Mouse (Mus musculus): Measurements from ENCODE around the gene Tm4sf20. TPM values are rescaled to one million over a fixed set of nuclear protein-coding genes. Genes with fewer than 3 reads are reported as not detected.

The Tm4sf20 gene
- polyA plus RNA-seq, 1 experiment from 2014 or later: 1.7 TPM

DNA sequence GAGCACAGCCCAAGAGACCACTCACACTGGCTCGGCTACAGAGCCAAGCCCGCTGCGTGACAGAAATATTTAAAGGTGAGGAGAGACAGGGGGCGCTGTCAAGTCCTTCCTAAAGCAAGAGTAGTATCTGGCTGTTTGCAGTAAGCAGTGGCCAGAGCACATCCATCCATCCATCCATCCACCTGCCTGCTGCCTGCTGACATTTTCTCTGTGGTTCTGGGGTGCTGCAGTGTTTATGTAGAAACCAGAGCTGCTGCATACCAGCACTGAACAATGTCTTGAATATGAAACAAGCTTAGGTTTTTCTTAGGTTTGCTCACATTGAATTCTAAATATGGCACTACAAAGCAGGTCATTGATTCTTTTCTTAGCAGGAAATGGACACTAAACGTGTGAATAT is 4.9 kb upstream of the Tm4sf20 start:
- H3K4me3 ChIP-seq (replicated peaks): no peak overlapping the region
- H3K9me3 ChIP-seq (replicated peaks): no peaks in the 10 kb centered on the region
- H3K27me3 ChIP-seq: no peaks in the 10 kb centered on the region
- ATAC-seq (replicated peaks; ENCODE audit: low FRiP score): no peak
- no peaks in the 10 kb centered on the region for H3K4me1 ChIP-seq
- WGBS: 73% methylated on average over 5 of the region's 5 CpGs
- H3K9ac ChIP-seq: no peak overlapping the region
- no peak overlapping the region for H3K4me2 ChIP-seq
- no peaks in the 10 kb centered on the region for H3K36me3 ChIP-seq
- H3K27ac ChIP-seq: no peak overlapping the region

DNA sequence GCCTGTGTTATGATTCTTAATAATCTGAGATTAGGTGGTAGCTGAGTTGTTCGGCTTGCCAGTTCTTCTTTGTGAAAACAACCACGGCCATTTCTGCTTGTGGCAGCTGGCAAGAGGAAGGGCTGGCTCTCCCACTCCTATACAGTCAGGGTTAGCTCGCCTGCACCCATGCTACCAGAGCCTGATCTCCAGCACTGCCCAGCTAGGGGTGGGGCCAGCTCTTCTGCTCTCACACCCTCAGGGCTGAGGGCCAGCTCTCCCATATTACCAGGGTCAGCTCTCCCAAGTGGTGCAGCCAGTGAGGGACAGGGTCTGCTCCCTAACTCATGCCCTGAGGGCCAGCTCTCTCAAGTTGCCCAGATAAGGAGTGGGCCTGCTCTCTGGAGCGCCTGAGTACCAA is 4.2 kb upstream of the Tm4sf20 start:
- H3K9me3 ChIP-seq (replicated peaks): no peaks in the 10 kb centered on the region
- no peak overlapping the region for H3K9ac ChIP-seq
- no peak overlapping the region for H3K4me2 ChIP-seq
- H3K27me3 ChIP-seq: no peaks in the 10 kb centered on the region
- H3K4me1 ChIP-seq: no peaks in the 10 kb centered on the region
- 75% methylated on average over 4 of the region's 4 CpGs for WGBS
- no peaks in the 10 kb centered on the region for H3K36me3 ChIP-seq
- no peak overlapping the region for H3K4me3 ChIP-seq (replicated peaks)
- no peak overlapping the region for H3K27ac ChIP-seq
- ATAC-seq (replicated peaks; ENCODE audit: low FRiP score): 0 out of 2 replicates have a peak, but pooled peaks have one; percentile 15

DNA sequence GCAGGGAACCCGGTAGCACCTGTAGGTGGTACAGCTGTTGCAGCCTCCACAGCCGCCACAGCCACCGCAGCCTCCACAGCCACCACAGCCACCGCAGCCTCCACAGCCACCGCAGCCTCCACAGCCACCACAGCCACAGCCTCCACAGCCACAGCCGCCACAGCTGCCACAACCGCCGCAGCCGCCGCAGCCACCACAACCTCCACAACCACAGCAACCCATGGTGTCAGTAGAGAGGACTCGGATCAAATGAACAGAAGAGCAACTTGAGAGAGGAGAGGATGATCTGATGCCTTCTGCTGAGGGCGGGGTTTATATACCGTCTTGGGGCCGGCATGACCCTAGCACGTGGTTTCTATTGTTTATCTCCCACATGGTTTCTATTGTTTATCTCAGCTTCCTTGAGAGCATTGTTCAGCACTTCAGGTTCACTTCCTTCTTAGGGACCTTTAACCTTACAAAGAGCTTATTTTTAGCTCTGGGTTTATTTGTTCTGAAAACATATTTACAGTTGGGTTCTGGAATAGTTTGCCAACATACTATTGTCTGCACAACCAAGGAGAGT is 2.8 kb upstream of the Tm4sf20 start, which contains the start of gene Gm47791:
Gene Gm47791, minus strand, starts transcription at position 222 of the 565 bp plus-strand sequence.
- H3K4me1 ChIP-seq: no peaks in the 10 kb centered on the region
- H3K4me3 ChIP-seq (replicated peaks): no peak within 1 kb of the TSS
- 92% methylated on average over 15 of the region's 15 CpGs for WGBS
- H3K27me3 ChIP-seq: no peaks in the 10 kb centered on the region
- no peak for ATAC-seq (replicated peaks; ENCODE audit: low FRiP score)
- no peak within 1 kb of the TSS for H3K9ac ChIP-seq
- H3K9me3 ChIP-seq (replicated peaks): no peaks in the 10 kb centered on the region
- H3K36me3 ChIP-seq: no peaks in the 10 kb centered on the region
- no peak within 1 kb of the TSS for H3K27ac ChIP-seq
- H3K4me2 ChIP-seq: no peak within 1 kb of the TSS

DNA sequence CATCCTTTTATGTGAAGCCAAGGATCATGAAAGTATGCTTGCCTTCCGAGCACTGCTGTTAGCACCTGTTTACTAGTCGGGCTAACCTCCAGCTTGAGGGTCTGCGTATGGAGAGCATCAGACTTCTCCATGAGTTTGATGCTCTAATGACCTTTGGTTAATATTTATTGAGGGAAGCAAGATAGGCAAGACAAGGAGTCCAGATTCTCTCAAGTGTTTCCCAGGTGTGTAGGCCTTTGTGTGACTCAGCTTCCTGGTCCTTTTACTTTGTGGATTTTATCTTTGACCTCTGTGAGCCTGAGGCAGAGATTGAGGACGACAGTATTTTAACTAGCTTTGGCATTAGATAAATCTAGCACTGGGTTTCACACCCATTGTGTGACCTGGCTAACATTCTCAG is 1.6 kb downstream of the Tm4sf20 start:
- H3K4me2 ChIP-seq: no peak overlapping the region
- H3K4me1 ChIP-seq: no peaks in the 10 kb centered on the region
- peak overlapping the region; percentile 71 for H3K27ac ChIP-seq
- no peak for ATAC-seq (replicated peaks; ENCODE audit: low FRiP score)
- WGBS: 48% methylated on average over 4 of the region's 4 CpGs
- no peaks in the 10 kb centered on the region for H3K27me3 ChIP-seq
- no peak overlapping the region for H3K4me3 ChIP-seq (replicated peaks)
- H3K36me3 ChIP-seq: peaks cover 11% of the 10 kb centered on the region
- no peak overlapping the region for H3K9ac ChIP-seq
- H3K9me3 ChIP-seq (replicated peaks): no peaks in the 10 kb centered on the region

DNA sequence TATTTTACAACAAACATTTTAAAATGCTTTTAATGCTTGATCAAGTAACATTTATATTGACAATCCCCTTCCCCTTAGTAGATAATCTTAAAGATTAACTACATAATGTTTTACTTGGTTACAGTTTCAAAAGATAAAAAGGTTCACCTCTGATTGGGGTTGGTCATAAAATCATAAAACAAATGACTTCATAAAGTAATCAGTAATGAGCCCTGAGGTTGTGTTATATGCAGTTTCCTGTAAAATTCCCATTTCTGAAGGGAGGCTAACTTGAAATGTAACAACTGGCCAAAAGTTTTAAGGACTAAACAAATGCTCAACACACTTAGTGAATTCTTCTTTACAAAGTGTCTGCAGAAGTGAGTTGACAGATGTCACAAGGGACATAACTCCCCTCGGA is 2.0 kb downstream of the Tm4sf20 start:
- no peaks in the 10 kb centered on the region for H3K9me3 ChIP-seq (replicated peaks)
- no peaks in the 10 kb centered on the region for H3K27me3 ChIP-seq
- peak overlapping the region; percentile 71 for H3K27ac ChIP-seq
- 43% methylated on average over 1 of the region's 1 CpGs for WGBS
- peaks cover 13% of the 10 kb centered on the region for H3K36me3 ChIP-seq
- no peak for ATAC-seq (replicated peaks; ENCODE audit: low FRiP score)
- H3K4me1 ChIP-seq: no peaks in the 10 kb centered on the region
- no peak overlapping the region for H3K4me2 ChIP-seq
- H3K9ac ChIP-seq: no peak overlapping the region
- no peak overlapping the region for H3K4me3 ChIP-seq (replicated peaks)

DNA sequence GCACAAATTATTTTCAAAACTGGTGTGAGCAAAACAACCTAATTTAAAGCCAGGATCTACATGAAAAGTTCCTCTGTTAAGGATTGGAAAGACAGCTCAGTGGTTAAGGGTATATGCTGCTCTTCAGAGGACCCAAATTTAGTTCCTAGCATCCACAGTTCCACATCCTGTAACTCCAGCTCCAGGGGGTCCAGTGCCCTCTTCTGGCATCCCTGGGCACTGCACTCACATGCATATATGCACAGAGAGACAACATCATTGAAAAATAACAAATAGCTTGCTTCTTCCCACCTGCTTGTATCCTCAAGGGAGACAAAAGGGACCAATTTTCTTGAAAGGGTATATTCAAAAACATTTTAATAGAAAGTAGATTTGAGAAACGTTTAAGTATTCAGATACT is 6.0 kb downstream of the Tm4sf20 start:
- peaks cover 29% of the 10 kb centered on the region for H3K36me3 ChIP-seq
- no peaks in the 10 kb centered on the region for H3K27me3 ChIP-seq
- ATAC-seq (replicated peaks; ENCODE audit: low FRiP score): no peak
- no peaks in the 10 kb centered on the region for H3K4me1 ChIP-seq
- no peak overlapping the region for H3K27ac ChIP-seq
- no peak overlapping the region for H3K4me2 ChIP-seq
- WGBS: 81% methylated on average over 1 of the region's 1 CpGs
- H3K9ac ChIP-seq: no peak overlapping the region
- no peaks in the 10 kb centered on the region for H3K9me3 ChIP-seq (replicated peaks)
- H3K4me3 ChIP-seq (replicated peaks): no peak overlapping the region

DNA sequence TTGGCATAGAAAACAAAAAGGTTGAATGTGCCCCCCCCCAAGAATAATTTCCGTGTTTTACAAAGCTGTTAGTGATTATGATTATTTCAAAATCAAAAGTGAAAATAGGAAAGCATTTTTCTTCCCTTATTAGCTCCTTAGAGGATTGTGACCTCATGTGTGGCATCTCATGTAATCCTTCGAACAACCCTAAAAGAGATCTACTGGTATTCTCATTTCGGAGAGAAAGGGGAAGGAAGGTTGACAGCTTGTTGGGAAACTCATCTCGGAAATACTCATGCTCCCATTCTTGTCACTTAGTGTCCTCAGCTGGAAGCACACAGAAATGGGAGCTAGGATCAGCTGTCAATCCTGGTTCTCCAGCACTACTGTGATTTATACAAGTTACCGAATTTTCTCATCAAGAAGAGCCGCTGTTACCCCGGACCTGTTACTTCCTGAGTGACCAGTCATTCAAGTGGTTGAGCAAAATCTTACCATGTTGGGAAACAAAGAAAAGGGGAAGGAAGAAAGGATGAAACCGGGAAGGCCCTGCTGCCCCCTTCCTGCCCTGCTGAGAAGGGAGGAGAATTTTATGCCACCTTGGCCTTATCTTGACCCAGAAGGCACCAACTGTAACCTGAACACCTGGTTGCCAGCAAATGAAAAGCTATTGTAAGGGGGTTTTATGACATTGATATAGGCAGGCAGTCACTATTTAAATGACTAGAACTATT is 6.6 kb downstream of the Tm4sf20 start:
- Histone ChIP-seq H3K27me3 (no peaks in the 10 kb centered on the region), H3K27ac (no peak overlapping the region), H3K9ac (no peak overlapping the region), H3K36me3 (peaks cover 33% of the 10 kb centered on the region), H3K9me3 (replicated peaks) (no peaks in the 10 kb centered on the region), H3K4me3 (replicated peaks) (no peak overlapping the region), H3K4me1 (no peaks in the 10 kb centered on the region), H3K4me2 (no peak overlapping the region)
- WGBS: 88% methylated on average over 8 of the region's 8 CpGs
- ATAC-seq (replicated peaks; ENCODE audit: low FRiP score): no peak

DNA sequence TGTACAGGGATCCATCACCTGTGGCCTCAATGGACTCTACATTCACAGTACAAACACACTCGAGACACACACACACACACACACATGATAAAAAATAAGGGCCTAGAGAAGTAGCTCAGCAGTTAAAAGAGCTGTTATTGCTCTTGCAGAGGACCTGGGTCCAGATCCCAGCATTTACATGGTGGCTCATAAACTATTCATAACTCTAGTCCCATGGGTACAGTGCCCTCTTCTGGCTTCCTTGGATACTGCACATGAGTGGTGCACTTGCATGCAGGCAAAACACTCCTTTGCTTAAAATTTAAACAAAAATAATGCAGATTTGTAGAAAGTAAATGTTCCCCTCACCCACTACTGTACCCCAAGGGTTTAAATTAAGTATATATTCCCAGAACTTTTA is 8.7 kb downstream of the Tm4sf20 start:
- H3K9ac ChIP-seq: no peak overlapping the region
- H3K9me3 ChIP-seq (replicated peaks): no peaks in the 10 kb centered on the region
- H3K4me3 ChIP-seq (replicated peaks): no peak overlapping the region
- H3K4me1 ChIP-seq: no peaks in the 10 kb centered on the region
- no peak for ATAC-seq (replicated peaks; ENCODE audit: low FRiP score)
- no peaks in the 10 kb centered on the region for H3K27me3 ChIP-seq
- H3K27ac ChIP-seq: no peak overlapping the region
- peaks cover 51% of the 10 kb centered on the region for H3K36me3 ChIP-seq
- H3K4me2 ChIP-seq: no peak overlapping the region
- 93% methylated on average over 1 of the region's 1 CpGs for WGBS

DNA sequence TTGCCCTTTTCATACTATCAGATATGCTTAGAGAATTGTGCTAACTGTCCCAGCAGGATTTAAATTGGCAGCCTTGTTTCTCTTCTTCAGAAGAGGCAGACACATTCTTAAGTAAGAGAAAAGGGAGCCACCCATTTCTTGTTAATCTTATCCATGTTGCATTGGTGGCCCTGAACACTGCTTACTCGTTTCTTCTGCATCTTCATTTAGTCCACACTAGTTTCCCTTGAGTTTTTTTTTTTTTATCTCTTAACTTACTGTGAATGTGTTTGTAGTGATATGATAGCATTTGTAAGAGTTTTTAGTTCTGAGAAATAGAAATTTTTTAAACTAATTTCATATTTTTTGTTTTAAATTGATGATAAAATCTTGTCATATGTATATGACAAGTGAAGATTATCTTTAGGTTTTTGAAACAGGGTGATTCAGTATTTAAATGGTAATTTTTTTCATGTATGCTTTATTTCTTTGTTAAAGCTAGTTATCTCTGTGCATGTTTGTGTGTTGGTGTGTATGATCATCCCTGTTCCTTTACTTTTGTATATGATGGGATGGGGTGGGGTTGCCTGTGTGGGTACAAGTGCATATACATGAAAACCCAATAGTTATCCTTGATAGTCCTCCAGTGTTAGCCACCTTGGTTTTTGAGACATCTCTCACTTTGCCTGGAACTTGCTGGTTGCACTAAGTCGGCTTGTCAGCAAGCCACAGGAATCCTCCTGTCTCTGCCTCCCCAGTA is 20.4 kb downstream of the Tm4sf20 start:
- Histone ChIP-seq H3K4me2 (no peak overlapping the region), H3K9me3 (replicated peaks) (no peaks in the 10 kb centered on the region), H3K9ac (no peak overlapping the region), H3K36me3 (peaks cover 45% of the 10 kb centered on the region), H3K27me3 (no peaks in the 10 kb centered on the region), H3K27ac (no peak overlapping the region), H3K4me1 (peaks cover 6% of the 10 kb centered on the region; the same call in 1 of the 2 replicates), H3K4me3 (replicated peaks) (no peak overlapping the region)
- ATAC-seq (replicated peaks; ENCODE audit: low FRiP score): no peak
- WGBS: 89% methylated on average over 2 of the region's 2 CpGs

DNA sequence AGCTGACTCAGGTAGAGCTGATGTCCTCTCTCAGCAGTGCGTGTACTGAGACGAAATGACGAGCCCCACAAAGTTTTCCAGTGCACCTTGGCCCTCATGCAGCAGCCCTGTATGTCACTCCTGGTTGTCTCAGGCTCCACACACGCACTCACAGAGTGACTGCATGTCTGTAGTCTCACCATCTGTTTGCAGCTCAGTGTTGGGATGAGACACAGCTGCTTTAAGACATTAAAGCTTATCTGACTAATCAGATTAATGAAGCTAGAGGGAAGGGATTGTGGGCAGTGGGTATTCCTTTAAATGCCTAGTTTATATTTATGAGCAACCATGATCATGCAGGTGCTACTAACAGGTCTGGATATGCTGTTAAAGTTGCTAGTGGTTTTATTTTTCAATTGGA is 21.9 kb downstream of the Tm4sf20 start:
- ATAC-seq (replicated peaks; ENCODE audit: low FRiP score): no peak
- 74% methylated on average over 4 of the region's 4 CpGs for WGBS
- Histone ChIP-seq H3K9me3 (replicated peaks) (no peaks in the 10 kb centered on the region), H3K36me3 (peaks cover 49% of the 10 kb centered on the region), H3K27me3 (no peaks in the 10 kb centered on the region), H3K9ac (no peak overlapping the region), H3K4me2 (no peak overlapping the region), H3K27ac (no peak overlapping the region), H3K4me3 (replicated peaks) (no peak overlapping the region), H3K4me1 (peaks cover 6% of the 10 kb centered on the region; the same call in 1 of the 2 replicates)

DNA sequence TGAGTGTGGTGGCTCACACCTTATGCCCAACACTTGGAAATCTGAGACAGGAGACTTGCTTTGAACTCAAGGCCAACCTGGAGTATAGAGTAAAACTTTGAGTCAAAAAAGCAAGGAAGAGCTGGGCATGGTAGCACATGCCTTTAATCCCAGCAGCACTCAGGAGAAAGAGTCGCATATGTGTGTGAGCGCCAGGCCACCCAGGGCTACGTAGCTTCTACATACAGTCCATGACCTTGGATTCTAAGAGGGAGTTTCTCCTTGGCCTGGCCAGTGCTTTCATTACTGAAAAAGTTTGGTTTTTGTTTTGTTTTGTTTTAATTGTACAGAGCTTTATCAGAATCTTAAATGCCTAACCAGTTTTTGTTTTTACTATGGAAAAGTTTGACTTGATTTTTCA is 24.3 kb downstream of the Tm4sf20 start:
- Histone ChIP-seq H3K9me3 (replicated peaks) (no peaks in the 10 kb centered on the region), H3K27me3 (no peaks in the 10 kb centered on the region), H3K4me2 (no peak overlapping the region), H3K4me1 (peaks cover 6% of the 10 kb centered on the region; the same call in 1 of the 2 replicates), H3K9ac (no peak overlapping the region), H3K4me3 (replicated peaks) (no peak overlapping the region), H3K36me3 (peaks cover 57% of the 10 kb centered on the region), H3K27ac (no peak overlapping the region)
- 76% methylated on average over 3 of the region's 3 CpGs for WGBS
- ATAC-seq (replicated peaks; ENCODE audit: low FRiP score): no peak

DNA sequence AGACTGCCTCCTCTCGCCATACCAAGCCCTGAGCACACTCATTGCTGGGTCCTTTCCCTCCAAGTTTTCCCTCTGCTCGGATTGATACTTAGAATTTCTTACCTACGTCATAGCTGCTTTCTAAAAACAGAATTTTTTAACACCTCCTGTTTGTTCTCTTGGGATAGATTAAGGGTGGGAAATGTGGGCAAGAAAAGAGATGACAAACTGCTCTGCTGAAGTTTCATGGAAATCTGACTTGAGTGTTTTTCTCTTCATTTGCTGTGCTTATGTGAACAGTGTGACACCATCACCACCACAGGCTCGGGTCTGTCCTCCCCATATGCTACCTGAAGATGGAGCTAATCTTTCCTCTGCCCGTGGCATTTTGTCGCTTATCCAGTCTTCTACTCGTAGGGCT is 26.7 kb downstream of the Tm4sf20 start:
- ATAC-seq (replicated peaks; ENCODE audit: low FRiP score): no peak
- no peaks in the 10 kb centered on the region for H3K27me3 ChIP-seq
- 88% methylated on average over 7 of the region's 7 CpGs for WGBS
- no peak overlapping the region for H3K4me2 ChIP-seq
- H3K36me3 ChIP-seq: peaks cover 57% of the 10 kb centered on the region
- H3K9ac ChIP-seq: no peak overlapping the region
- no peak overlapping the region for H3K4me3 ChIP-seq (replicated peaks)
- peaks cover 19% of the 10 kb centered on the region for H3K4me1 ChIP-seq
- no peaks in the 10 kb centered on the region for H3K9me3 ChIP-seq (replicated peaks)
- no peak overlapping the region for H3K27ac ChIP-seq

All from kidney, embryonic 15.5 days (tissue).